Mouse (Mus musculus) bone marrow macrophage, adult 2 months (primary cell): Measurements from ENCODE around the gene Agap3.

Source experiments
- CTCF ChIP-seq: IDR thresholded peaks from 2 replicates; pipeline ENCODE4 v1.5.1; 2012; ENCODE audit warnings: low read depth, mild to moderate bottlenecking, low read length, moderate library complexity
- POLR2A ChIP-seq: IDR thresholded peaks from 2 replicates; pipeline ENCODE4 v1.6.1; 2012; ENCODE audit warnings: mild to moderate bottlenecking, low read depth, low read length, borderline replicate concordance

- TF ChIP-seq POLR2A (no peak), CTCF (no peak)
Observed at GRCm38 (mm10) chr5:24541144-24541569, 89.2 kb downstream of the Agap3 start.
